Mouse (Mus musculus) megakaryocyte, embryonic 14.5 days (primary cell): ENCODE measurements around the gene Ssmem1.

ENCODE experiments used
- FLI1 ChIP-seq: IDR thresholded peaks from 2 replicates; pipeline ENCODE4 v1.6.1; 2012; ENCODE audit warnings: low read length, inconsistent platforms, mixed read lengths
- GATA1 ChIP-seq: IDR thresholded peaks from 3 replicates; pipeline ENCODE4 v1.6.1; 2012; ENCODE audit warnings: mixed read lengths, low read length, inconsistent platforms, borderline replicate concordance

GRCm38 (mm10) chr6:30482908-30483307 is 26.7 kb upstream of the Ssmem1 start:
- no peak for TF ChIP-seq GATA1
- TF ChIP-seq FLI1, result no peak
